Mouse (Mus musculus) bone marrow, adult 2 months (tissue): ENCODE results near the gene S1pr5. TPM values are rescaled to one million over a fixed set of nuclear protein-coding genes. Genes with fewer than 3 reads are reported as not detected.

ENCODE experiments used
- H3K27ac ChIP-seq: fragments of 200-500 bp; 2 replicates; pipeline ENCODE4 v1.5.1; 2012; ENCODE audit warnings: low read depth, mild to moderate bottlenecking, control low read depth, inconsistent platforms, low read length; ENCODE audit not compliant: control insufficient read depth, poor library complexity, insufficient read depth
- H3K4me1 ChIP-seq: fragments of 200-500 bp; 2 replicates; pipeline ENCODE4 v1.6.1; 2011; ENCODE audit warnings: low read length; ENCODE audit not compliant: control insufficient read depth, insufficient read depth
- H3K4me3 ChIP-seq: fragments of 200-500 bp; replicated peaks from 2 replicates; pipeline ENCODE3; 2011; ENCODE audit warnings: mild to moderate bottlenecking, low read depth, low read length, control low read depth; ENCODE audit not compliant: control insufficient read depth
- CTCF ChIP-seq: fragments of 200-500 bp; IDR thresholded peaks from 2 replicates; pipeline ENCODE4 v1.5.1; 2011; ENCODE audit warnings: low read length, control low read depth; ENCODE audit not compliant: control insufficient read depth, insufficient read depth
- POLR2A ChIP-seq: fragments of 200-500 bp; IDR thresholded peaks from 2 replicates; pipeline ENCODE4 v1.6.1; 2011; ENCODE audit warnings: low read depth, mild to moderate bottlenecking, control low read depth, low read length, borderline replicate concordance; ENCODE audit not compliant: control insufficient read depth
- WGBS: fragments of 180-500 bp; shearing (Covaris S2); methylation state at CpG from one replicate; pipeline ENCODE4 v1.1.7; 2018; 5-methylcytosine and 5-hydroxymethylcytosine counted together
- polyA plus RNA-seq: library from polyadenylated mRNA; stranded (reverse); fragments of >200 nt; gene quantifications from 2 replicates; pipeline ENCODE4 v1.2.4, GENCODE M21; 2011; ENCODE audit warnings: low replicate concordance; ENCODE audit not compliant: missing spikeins, insufficient read depth, insufficient read length

The S1pr5 gene
- polyA plus RNA-seq, 1 experiment: 1.00 TPM

DNA sequence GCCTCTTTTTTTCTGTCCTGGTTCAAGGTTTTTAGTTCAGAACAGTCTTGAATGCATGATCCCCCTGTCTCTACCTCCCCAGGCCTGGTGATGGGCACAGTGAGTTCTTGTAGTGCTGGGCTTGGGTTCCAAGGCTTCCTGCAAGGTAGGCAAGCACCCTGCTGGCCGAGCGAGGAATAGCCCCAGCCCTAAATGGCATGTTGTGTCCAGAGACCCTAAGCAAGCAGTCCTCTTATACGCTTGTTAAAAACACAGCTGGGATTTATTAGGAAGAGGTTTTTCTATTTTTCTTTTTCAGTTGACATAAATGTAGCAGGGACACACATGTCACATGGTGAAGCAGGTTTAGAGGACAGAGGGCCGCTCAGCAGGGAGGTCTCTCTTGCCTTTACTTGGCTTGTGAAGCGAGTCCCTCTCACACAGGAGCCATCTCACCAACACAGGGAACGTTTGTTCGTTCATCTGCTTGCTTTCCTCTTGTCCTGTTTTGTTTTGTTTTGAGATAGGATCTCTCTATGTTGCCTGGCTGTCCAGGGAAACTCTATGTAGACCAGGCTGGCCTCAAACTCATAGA is 34.5 kb downstream of the S1pr5 start:
- 60% methylated on average over 7 of the region's 7 CpGs for WGBS
- TF ChIP-seq CTCF: peak; percentile 60; the same call in 1 of the 2 replicates
- no peak for TF ChIP-seq POLR2A

DNA sequence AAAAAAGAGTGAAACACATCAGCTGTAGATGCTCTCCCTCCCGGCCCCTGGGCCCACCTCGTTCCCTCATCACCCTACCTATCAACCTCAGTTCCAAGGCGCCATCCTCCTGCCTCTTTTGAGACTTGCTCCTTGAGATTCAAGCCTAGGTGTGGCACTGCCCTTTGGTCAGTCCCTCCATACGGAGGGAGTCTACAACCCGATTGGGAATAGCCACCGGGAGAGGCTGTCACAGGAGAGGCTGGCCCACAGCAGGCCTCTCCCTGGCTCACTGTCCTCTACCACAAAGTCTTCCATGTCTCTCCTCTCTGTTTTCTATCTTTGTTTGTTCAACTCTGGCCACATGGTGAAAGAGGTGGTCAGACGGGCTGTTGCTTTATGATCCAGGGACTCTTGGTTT is 36.6 kb downstream of the S1pr5 start:
- 89% methylated on average over 7 of the region's 7 CpGs for WGBS
- Histone ChIP-seq H3K4me1 (no peaks in the 10 kb centered on the region), H3K4me3 (no peak overlapping the region), H3K27ac (no peak overlapping the region)
- TF ChIP-seq POLR2A: no peak
- TF ChIP-seq CTCF: no peak

More for the DNA sequence above, 34.5 kb downstream of the S1pr5 start:
- Histone ChIP-seq H3K4me3 (no peak overlapping the region), H3K4me1 (no peaks in the 10 kb centered on the region), H3K27ac (no peak overlapping the region)

- no peak for TF ChIP-seq POLR2A
- TF ChIP-seq CTCF: no peak
- WGBS: 87% methylated on average over 6 of the region's 6 CpGs
- H3K4me1 ChIP-seq: no peaks in the 10 kb centered on the region
These were observed 37.4 kb downstream of the S1pr5 start for GRCm38 (mm10) chr9:21210821-21211220.

DNA sequence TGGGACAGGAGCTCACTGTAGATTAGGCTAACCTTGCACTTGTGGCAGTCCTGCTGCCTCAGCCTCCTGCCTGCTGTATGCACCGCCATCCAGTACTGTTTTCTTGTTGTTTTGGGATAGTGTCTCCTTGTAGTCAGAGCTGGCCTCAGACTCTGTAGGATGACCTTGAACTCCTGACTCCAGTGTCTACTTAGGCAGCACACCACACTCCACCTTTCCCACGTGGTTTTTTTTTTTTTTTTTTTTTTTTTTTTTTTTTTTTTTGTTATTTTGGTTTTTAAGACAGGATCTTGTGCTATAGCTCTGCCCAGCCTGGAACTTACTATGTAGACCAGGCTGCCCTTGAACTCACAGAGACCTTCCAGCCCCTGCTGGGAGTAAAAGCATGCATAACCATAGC is 39.6 kb downstream of the S1pr5 start:
- no peak overlapping the region for H3K4me3 ChIP-seq
- TF ChIP-seq CTCF (no peak), POLR2A (no peak)
- H3K27ac ChIP-seq: no peak overlapping the region
- peaks cover 3% of the 10 kb centered on the region for H3K4me1 ChIP-seq
- WGBS: 77% methylated on average over 2 of the region's 2 CpGs

More at GRCm38 (mm10) chr9:21210821-21211220, 37.4 kb downstream of the S1pr5 start:
- Histone ChIP-seq H3K4me3 (no peak overlapping the region), H3K27ac (no peak overlapping the region)

DNA sequence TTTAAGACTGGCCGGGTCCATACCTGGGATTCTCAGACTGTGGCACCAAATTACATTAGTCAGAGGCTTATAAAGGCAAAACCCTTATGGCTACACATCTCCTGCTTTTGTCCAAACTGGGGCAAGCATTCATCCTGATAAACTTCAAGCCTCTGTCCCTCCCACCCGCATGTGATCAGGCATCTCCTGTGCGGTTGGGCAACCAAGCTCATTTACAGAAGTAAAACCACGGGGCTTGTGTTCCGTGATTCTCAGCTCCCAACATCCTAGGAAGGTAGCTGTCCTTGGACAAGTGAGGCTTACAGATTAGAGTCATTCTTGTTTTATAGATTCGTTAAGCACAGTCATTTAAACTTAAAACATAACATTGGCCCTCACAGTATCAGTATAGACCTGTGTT is 41.4 kb downstream of the S1pr5 start:
- 57% methylated on average over 6 of the region's 6 CpGs for WGBS
- TF ChIP-seq POLR2A (no peak), CTCF (no peak)
- no peak overlapping the region for H3K4me3 ChIP-seq
- no peak overlapping the region for H3K27ac ChIP-seq
- H3K4me1 ChIP-seq: peaks cover 4% of the 10 kb centered on the region

DNA sequence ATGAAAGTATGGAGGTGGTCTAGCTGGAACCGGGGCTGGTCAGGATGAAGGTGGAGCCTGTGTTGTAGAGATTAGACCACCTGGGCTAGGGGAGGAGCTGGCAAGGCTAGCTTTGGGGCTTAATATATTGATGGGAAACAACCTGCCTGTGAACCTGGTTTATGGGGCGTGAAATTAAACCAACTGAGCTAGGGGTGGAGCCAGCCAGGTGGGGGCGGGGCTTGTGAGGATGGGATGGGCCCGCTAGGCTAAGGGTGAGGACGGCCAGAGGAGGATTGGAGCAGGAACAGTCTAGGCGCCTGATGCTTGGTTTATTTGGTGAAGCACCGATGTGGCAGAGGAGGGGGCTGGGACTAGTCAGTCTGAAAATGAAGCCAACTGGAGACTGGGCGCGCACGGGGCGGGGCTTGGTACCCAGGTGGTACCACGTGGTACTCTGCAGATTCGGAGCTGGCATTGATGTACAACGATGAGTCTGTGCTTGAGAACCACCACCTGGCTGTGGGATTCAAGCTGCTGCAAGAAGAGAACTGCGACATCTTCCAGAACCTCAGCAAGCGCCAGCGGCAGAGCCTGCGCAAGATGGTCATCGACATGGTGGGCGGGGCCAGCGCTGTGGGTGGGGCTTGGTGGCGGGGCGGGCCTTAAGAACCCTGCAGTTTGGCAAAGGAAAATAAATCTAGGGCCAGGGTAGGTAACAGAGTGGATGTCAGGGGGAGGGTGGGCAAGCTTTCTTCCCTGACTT is 43.5 kb downstream of the S1pr5 start:
- TF ChIP-seq POLR2A: no peak
- no peak for TF ChIP-seq CTCF
- H3K4me1 ChIP-seq: peaks cover 4% of the 10 kb centered on the region
- WGBS: 75% methylated on average over 23 of the region's 23 CpGs
- peak overlapping the region; percentile 31 for H3K27ac ChIP-seq
- no peak overlapping the region for H3K4me3 ChIP-seq

- H3K27ac ChIP-seq: peak overlapping the region; percentile 31
- TF ChIP-seq CTCF (no peak), POLR2A (no peak)
- no peak overlapping the region for H3K4me3 ChIP-seq
- H3K4me1 ChIP-seq: peaks cover 4% of the 10 kb centered on the region
- 69% methylated on average over 8 of the region's 8 CpGs for WGBS
These were observed 44.1 kb downstream of the S1pr5 start for GRCm38 (mm10) chr9:21204156-21204527.

GRCm38 (mm10) chr9:21198960-21199359 is 49.3 kb downstream of the S1pr5 start:
- no peak overlapping the region for H3K4me3 ChIP-seq
- H3K4me1 ChIP-seq: peaks cover 6% of the 10 kb centered on the region; the same call in 1 of the 2 replicates
- 76% methylated on average over 3 of the region's 3 CpGs for WGBS
- H3K27ac ChIP-seq: 0 out of 2 replicates have a peak overlapping the region, but pooled peaks have one; percentile 29
- TF ChIP-seq CTCF (no peak), POLR2A (no peak)

DNA sequence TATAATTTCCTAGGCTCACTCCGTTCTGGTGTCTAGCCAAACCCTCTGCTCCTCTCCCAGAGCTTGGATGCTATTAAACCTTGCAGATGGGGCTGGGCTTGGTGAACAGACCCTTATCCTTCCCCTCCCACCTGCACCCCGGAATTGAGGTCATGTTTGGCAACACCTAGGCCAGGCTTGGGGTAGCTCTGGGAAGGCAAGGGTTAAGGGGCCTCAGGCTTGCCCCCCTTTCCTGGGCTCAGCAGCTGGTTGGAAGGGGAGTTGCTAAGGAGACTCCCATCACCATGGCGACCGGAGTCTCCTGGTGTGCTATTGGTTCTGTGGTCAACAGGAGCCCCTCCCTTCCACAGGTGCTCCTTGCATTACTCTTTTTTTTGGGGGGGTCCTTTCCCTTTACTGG is 50.3 kb downstream of the S1pr5 start:
- no peak overlapping the region for H3K27ac ChIP-seq
- H3K4me1 ChIP-seq: peaks cover 5% of the 10 kb centered on the region; the same call in 1 of the 2 replicates
- TF ChIP-seq POLR2A (no peak), CTCF (no peak)
- 88% methylated on average over 4 of the region's 4 CpGs for whole genome bisulfite sequencing
- H3K4me3 ChIP-seq: no peak overlapping the region
